Mouse (Mus musculus) heart, embryonic 10.5 days (tissue): ENCODE measurements around the gene Fam222a. TPM values are rescaled to one million over a fixed set of nuclear protein-coding genes. Genes with fewer than 3 reads are reported as not detected.

Experiments used
- DNase-seq: peaks from one replicate; pipeline ENCODE4 v3.0.0-alpha.2; 2017; ENCODE audit warnings: low spot score
- H3K27ac ChIP-seq: fragments of 300-500 bp; sonication (generic); 2 replicates; pipeline ENCODE4 v1.5.1; 2016; ENCODE audit warnings: mild to moderate bottlenecking
- H3K27me3 ChIP-seq: fragments of 300-500 bp; sonication (generic); 2 replicates; pipeline ENCODE4 v1.6.1; 2016; ENCODE audit warnings: mild to moderate bottlenecking; ENCODE audit not compliant: poor library complexity, insufficient read depth, severe bottlenecking
- H3K36me3 ChIP-seq: fragments of 300-500 bp; sonication (generic); 2 replicates; pipeline ENCODE4 v1.6.1; 2016; ENCODE audit warnings: mild to moderate bottlenecking, moderate library complexity
- H3K4me1 ChIP-seq: fragments of 300-500 bp; sonication (generic); 2 replicates; pipeline ENCODE4 v1.6.1; 2016; ENCODE audit warnings: mild to moderate bottlenecking
- H3K4me3 ChIP-seq: fragments of 300-500 bp; sonication (generic); 2 replicates; pipeline ENCODE4 v1.5.1; 2016; ENCODE audit warnings: mild to moderate bottlenecking, moderate library complexity
- H3K9me3 ChIP-seq: fragments of 300-500 bp; sonication (generic); 2 replicates; pipeline ENCODE4 v1.6.1; 2016; ENCODE audit warnings: mild to moderate bottlenecking, moderate library complexity
- WGBS: fragments of 180-500 bp; shearing (Covaris S2); methylation state at CpG from one replicate; pipeline ENCODE4 v1.1.7; 2016; 5-methylcytosine and 5-hydroxymethylcytosine counted together
- polyA plus RNA-seq: library from polyadenylated mRNA; unstranded; fragments of >200 nt; fragmentation: Nextera tagmentation; extraction: Ambion mirVana; gene quantifications from 2 replicates; pipeline ENCODE4 v1.2.1, GENCODE M21; 2016

The Fam222a gene
- polyA plus RNA-seq, 1 experiment from 2014 or later, result 1.5 TPM

DNA sequence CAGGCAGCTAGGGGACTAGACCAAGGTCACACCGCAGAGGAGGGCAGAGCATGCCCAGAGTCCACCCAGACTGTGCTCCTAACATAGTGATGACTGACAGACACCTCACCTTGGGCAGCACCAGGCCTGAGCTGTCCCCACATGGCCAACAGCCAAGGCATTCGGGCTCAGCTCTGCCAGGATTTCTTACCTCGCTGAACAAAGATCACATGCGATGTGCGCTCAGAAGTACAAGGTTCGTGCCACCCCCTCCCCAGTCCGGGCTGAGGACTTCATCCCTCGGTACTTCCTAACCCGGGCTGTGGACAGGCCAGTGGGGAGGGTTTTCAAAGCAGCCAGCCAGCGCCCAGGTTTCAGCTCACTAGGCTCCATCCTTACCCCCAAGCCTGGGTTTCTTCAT lies 89.6 kb downstream of the Fam222a start:
- no peaks in the 10 kb centered on the region for H3K36me3 ChIP-seq
- H3K9me3 ChIP-seq, result no peaks in the 10 kb centered on the region
- WGBS, result 34% methylated on average over 10 of the region's 10 CpGs
- H3K27ac ChIP-seq, result no peak overlapping the region
- DNase-seq, result no peak
- peak overlapping the region; percentile 69 for H3K4me3 ChIP-seq
- H3K27me3 ChIP-seq, result peaks cover 84% of the 10 kb centered on the region
- peaks cover 12% of the 10 kb centered on the region for H3K4me1 ChIP-seq

DNA sequence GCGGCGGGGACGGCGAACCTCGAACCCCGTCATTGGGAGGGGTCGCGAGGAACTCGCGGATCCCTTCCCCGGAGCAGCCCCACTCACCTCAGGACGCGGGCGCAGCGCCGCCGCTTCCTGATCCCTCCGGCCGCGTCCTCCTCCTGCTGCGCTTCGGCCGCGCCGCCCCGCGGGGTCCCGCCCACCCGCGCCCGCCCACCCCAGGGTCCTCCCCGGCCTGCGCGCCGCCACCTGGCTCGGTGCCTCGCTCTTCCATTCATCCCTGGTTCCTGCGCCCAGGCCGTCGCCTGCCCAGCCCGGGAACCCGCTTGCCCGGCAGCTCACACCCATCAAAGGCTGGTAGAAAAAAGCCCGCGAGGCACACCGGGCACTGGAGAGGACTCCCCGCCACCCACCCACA lies 90.4 kb downstream of the Fam222a start, which contains the start of gene Trpv4:
Trpv4 (minus strand) TSS at position 167 of the 400 bp plus-strand sequence.
- H3K4me1 ChIP-seq, result peaks cover 12% of the 10 kb centered on the region
- DNase-seq, result no peak
- H3K27me3 ChIP-seq, result peaks cover 76% of the 10 kb centered on the region
- no peaks in the 10 kb centered on the region for H3K9me3 ChIP-seq
- H3K36me3 ChIP-seq, result no peaks in the 10 kb centered on the region
- 1% methylated on average over 41 of the region's 47 CpGs for WGBS
- H3K27ac ChIP-seq, result peak within 1 kb of the TSS; percentile 42; the same call in 1 of the 2 replicates
- peak within 1 kb of the TSS; percentile 69 for H3K4me3 ChIP-seq

DNA sequence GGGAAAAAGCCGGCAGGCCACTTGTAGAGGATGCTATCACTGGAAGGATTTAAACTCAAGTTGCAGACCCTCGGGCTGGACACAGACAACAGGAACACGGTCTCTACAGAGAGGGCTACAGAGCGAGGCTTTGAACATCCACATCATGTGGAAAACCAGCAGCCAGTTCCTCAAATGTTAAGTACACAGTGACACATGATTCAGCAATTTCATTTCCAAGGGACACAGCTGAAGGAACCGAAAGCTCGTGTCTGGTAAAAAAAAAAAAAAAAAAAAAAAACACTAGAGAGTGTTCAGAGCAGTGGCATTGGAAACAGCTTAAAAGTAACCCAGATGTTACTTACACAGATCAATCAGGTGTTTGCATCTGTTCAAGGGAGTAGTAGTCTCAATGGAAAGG lies 93.2 kb downstream of the Fam222a start:
- 66% methylated on average over 6 of the region's 6 CpGs for WGBS
- Histone ChIP-seq H3K27ac (no peak overlapping the region), H3K9me3 (no peaks in the 10 kb centered on the region), H3K4me1 (peaks cover 12% of the 10 kb centered on the region), H3K36me3 (no peaks in the 10 kb centered on the region), H3K4me3 (no peak overlapping the region), H3K27me3 (peaks cover 55% of the 10 kb centered on the region)
- no peak for DNase-seq

Other genes with a start within 250 kb of the Fam222a start
- 105 and 113 TPM in 2 replicates for gene Kctd10, start 187.5 kb upstream of the Fam222a start, polyA plus RNA-seq
- gene Ube3b, start 187.4 kb upstream of the Fam222a start, polyA plus RNA-seq, result 47.9 and 59.0 TPM in 2 replicates
- gene Mmab, start 124.0 kb upstream of the Fam222a start, polyA plus RNA-seq, result 28.5 and 34.5 TPM in 2 replicates
- gene Mvk, start 123.7 kb upstream of the Fam222a start, polyA plus RNA-seq, result 34.1 and 45.1 TPM in 2 replicates
- 1.1 TPM in 2 replicates for gene Trpv4, start 90.4 kb downstream of the Fam222a start, polyA plus RNA-seq
- gene Gltp, start 123.0 kb downstream of the Fam222a start, polyA plus RNA-seq, result 65.8 and 71.8 TPM in 2 replicates
- 8.8 and 11.4 TPM in 2 replicates for gene Tchp, start 139.7 kb downstream of the Fam222a start, polyA plus RNA-seq
- 37.5 and 41.2 TPM in 2 replicates for gene Ankrd13a, start 206.7 kb downstream of the Fam222a start, polyA plus RNA-seq
- gene Git2, start 207.5 kb downstream of the Fam222a start, polyA plus RNA-seq, result 31.6 and 33.0 TPM in 2 replicates